Mouse (Mus musculus): Measurements from ENCODE around the gene Plpp1. TPM values are rescaled to one million over a fixed set of nuclear protein-coding genes. Genes with fewer than 3 reads are reported as not detected.

Gene Plpp1
- polyA plus RNA-seq, 1 experiment from 2014 or later = 65.1 TPM

DNA sequence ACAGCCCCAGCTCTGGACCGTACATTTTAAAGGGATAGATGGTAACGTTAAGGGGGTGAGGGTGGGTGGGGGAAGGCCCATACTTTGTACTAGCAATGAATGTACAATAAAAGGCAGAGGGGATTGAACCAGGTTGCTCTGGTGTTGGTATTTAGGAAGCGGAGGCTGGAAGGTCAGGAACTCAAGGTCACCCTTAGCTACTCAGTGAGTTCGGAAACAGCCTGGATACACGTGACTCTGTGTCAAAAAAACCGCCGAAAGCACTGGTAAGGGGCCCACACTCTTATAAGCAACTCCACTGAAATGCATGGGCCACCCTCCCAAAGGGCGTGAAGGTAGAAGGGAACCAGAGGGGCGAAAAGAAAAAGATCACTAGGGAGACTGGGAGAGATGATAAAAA lies 41.2 kb upstream of the Plpp1 start:
- no peak overlapping the region for H3K4me2 ChIP-seq (replicated peaks)
- no peaks in the 10 kb centered on the region for H3K27me3 ChIP-seq (ENCODE audit: control insufficient read depth, insufficient read depth, low read length)
- peaks cover 10% of the 10 kb centered on the region; the same call in 1 of the 2 replicates for H3K4me1 ChIP-seq (replicated peaks; ENCODE audit: control insufficient read depth, insufficient read depth, low read length)
- H3K4me3 ChIP-seq (replicated peaks; ENCODE audit: low read length) = no peak overlapping the region
- no peaks in the 10 kb centered on the region for H3K9me3 ChIP-seq (ENCODE audit: control insufficient read depth, low read length)
- H3K9ac ChIP-seq = no peak overlapping the region
- ATAC-seq (ENCODE audit: low FRiP score) (no peak), DNase-seq (ENCODE audit: low spot score) (no peak)
- 87% methylated on average over 9 of the region's 9 CpGs for WGBS
- H3K27ac ChIP-seq = no peak overlapping the region
- H3K36me3 ChIP-seq (replicated peaks; ENCODE audit: control insufficient read depth, insufficient read depth) = no peaks in the 10 kb centered on the region

DNA sequence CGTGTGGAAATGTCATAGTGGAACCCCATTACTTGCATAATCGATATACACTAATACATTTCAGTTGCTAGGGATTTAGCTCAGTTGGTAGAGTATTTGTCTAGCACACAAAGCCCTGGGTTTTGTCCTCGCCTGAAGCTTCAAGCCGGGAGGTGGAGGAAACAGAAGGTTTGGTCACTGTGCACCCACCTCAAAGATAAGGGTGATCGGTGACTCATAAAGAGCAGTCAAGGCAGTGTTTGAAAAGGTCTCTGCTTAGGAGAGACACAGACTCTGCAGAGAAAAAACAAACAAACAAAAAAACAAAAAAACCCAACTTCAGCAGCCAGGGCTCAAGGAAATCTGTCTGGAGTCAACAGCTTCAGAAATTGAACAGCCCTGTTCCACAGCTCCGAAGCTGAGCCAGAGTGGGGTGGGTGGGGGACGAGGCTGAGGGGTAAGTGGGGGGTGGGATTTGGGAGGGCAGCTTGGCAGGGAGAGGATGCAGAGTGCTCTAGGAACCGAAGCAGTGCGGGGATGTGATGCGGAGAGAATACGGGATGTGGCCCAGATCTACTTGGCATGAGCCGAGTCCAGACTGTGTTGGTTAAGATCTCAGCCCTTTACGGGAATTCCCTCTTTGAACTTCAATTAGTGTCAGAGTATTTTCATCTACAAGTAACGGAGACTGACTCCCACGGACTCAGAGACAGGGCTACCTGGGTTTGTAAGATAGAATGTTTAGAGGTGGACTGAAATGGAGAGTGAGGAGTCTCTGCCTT lies 40.6 kb upstream of the Plpp1 start:
- 69% methylated on average over 15 of the region's 15 CpGs for WGBS
- Histone ChIP-seq H3K27me3 (ENCODE audit: control insufficient read depth, insufficient read depth, low read length) (no peaks in the 10 kb centered on the region), H3K4me1 (replicated peaks; ENCODE audit: control insufficient read depth, insufficient read depth, low read length) (peaks cover 9% of the 10 kb centered on the region; the same call in 1 of the 2 replicates), H3K9ac (no peak overlapping the region), H3K4me2 (replicated peaks) (no peak overlapping the region), H3K36me3 (replicated peaks; ENCODE audit: control insufficient read depth, insufficient read depth) (no peaks in the 10 kb centered on the region), H3K9me3 (ENCODE audit: control insufficient read depth, low read length) (no peaks in the 10 kb centered on the region), H3K4me3 (replicated peaks; ENCODE audit: low read length) (no peak overlapping the region), H3K27ac (no peak overlapping the region)
- ATAC-seq (ENCODE audit: low FRiP score) (no peak), DNase-seq (ENCODE audit: low spot score) (no peak)

DNA sequence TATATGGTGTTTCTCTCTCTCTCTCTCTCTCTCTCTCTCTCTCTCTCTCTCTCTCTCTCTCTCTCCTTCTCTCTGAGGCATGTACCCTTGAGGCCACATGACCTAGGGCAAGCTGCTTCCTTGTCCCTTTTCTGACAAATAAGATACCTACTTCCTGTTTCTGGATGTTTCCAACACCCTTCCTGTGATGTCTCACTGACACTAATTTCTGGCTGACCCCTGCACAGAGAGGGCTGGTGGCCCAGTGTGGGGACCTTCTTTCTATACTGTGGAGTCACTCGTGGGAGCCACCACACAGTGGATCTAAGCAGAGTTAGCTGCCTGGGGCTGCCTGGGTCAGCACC lies 40.1 kb upstream of the Plpp1 start:
- no peak overlapping the region for H3K4me3 ChIP-seq (replicated peaks; ENCODE audit: low read length)
- no peak overlapping the region for H3K27ac ChIP-seq
- H3K27me3 ChIP-seq (ENCODE audit: control insufficient read depth, insufficient read depth, low read length) = no peaks in the 10 kb centered on the region
- no peak overlapping the region for H3K4me2 ChIP-seq (replicated peaks)
- peaks cover 4% of the 10 kb centered on the region; the same call in 1 of the 2 replicates for H3K4me1 ChIP-seq (replicated peaks; ENCODE audit: control insufficient read depth, insufficient read depth, low read length)
- no peak overlapping the region for H3K9ac ChIP-seq
- no peak for ATAC-seq (ENCODE audit: low FRiP score)
- DNase-seq (ENCODE audit: low spot score) = no peak
- H3K36me3 ChIP-seq (replicated peaks; ENCODE audit: control insufficient read depth, insufficient read depth) = no peaks in the 10 kb centered on the region
- WGBS = 52% methylated on average over 1 of the region's 1 CpGs
- H3K9me3 ChIP-seq (ENCODE audit: control insufficient read depth, low read length) = no peaks in the 10 kb centered on the region

DNA sequence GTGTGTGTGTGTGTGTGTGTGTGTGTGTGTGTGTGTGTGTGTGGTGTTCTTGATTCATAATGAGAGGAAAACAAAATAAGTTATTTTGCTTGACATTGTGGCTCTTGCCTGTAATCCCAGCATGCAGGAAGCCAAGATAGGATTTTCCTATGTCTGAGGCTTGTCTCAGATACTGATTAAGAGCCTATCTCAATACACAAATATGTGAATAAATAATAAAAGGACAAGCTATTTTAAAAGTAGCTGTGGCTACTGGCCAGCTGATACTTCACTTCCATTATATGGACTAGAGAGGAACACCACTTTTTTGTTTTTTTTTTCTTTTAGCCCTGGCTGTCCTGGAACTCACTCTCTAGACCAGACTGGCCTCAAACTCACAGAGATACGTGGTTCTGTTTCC lies 38.8 kb upstream of the Plpp1 start:
- DNase-seq (ENCODE audit: low spot score) = no peak
- Histone ChIP-seq H3K27ac (no peak overlapping the region), H3K36me3 (replicated peaks; ENCODE audit: control insufficient read depth, insufficient read depth) (no peaks in the 10 kb centered on the region), H3K4me1 (replicated peaks; ENCODE audit: control insufficient read depth, insufficient read depth, low read length) (no peaks in the 10 kb centered on the region), H3K4me2 (replicated peaks) (no peak overlapping the region), H3K9ac (no peak overlapping the region), H3K9me3 (ENCODE audit: control insufficient read depth, low read length) (peaks cover 11% of the 10 kb centered on the region), H3K4me3 (replicated peaks; ENCODE audit: low read length) (no peak overlapping the region), H3K27me3 (ENCODE audit: control insufficient read depth, insufficient read depth, low read length) (no peaks in the 10 kb centered on the region)
- ATAC-seq (ENCODE audit: low FRiP score) = no peak
- WGBS = 81% methylated on average over 1 of the region's 1 CpGs

DNA sequence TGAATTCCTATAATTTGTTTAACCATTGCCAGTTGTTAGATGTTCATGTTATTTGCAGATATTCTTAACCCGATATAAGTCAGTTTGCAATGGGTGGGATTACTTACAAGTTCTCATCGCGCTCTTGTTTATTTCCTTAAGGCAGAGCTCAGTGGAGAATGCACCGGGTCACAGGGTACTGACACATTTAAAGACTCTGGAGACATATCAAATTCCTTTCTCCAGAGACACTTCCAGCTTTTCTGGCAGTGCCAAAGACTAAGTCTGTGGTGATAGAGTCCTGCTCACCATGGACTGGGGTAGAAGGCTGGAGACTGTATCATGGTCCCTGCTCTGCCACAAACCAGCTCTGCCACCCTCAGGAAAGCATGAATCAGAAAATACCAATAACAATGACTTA lies 38.0 kb upstream of the Plpp1 start:
- Histone ChIP-seq H3K4me2 (replicated peaks) (no peak overlapping the region), H3K4me1 (replicated peaks; ENCODE audit: control insufficient read depth, insufficient read depth, low read length) (no peaks in the 10 kb centered on the region), H3K36me3 (replicated peaks; ENCODE audit: control insufficient read depth, insufficient read depth) (no peaks in the 10 kb centered on the region), H3K27ac (no peak overlapping the region), H3K4me3 (replicated peaks; ENCODE audit: low read length) (no peak overlapping the region), H3K9ac (no peak overlapping the region), H3K9me3 (ENCODE audit: control insufficient read depth, low read length) (peaks cover 19% of the 10 kb centered on the region), H3K27me3 (ENCODE audit: control insufficient read depth, insufficient read depth, low read length) (no peaks in the 10 kb centered on the region)
- 88% methylated on average over 4 of the region's 4 CpGs for WGBS
- ATAC-seq (ENCODE audit: low FRiP score) (no peak), DNase-seq (ENCODE audit: low spot score) (no peak)

DNA sequence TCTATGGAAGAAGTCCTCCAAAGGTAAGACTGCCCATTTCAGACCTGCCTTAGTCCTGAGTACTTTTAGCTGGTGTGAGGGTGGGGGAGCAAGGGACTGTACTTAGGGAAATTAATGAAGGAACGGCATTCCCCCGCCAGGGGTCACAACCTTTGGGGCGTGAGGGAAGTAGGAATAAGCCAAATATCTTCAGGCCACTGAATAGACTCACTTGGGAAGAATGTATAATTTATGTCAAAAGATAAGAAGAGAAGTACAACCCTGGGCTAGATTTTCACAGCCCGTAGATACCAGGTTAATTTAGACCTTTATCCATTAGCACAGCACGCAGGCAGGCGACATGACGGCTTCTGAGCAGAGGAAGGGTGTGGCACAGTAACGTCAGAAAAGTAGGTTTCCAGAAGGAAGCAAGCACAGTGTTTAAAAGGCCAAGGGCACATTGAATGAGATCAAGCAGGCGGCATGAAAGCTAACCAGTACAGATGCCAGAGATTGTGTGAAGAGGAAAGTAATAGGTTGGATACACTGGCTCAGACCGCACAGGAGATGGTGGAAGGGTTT lies 37.0 kb upstream of the Plpp1 start:
- WGBS = 80% methylated on average over 10 of the region's 10 CpGs
- Histone ChIP-seq H3K4me1 (replicated peaks; ENCODE audit: control insufficient read depth, insufficient read depth, low read length) (no peaks in the 10 kb centered on the region), H3K9me3 (ENCODE audit: control insufficient read depth, low read length) (peaks cover 26% of the 10 kb centered on the region), H3K9ac (no peak overlapping the region), H3K27ac (no peak overlapping the region), H3K36me3 (replicated peaks; ENCODE audit: control insufficient read depth, insufficient read depth) (no peaks in the 10 kb centered on the region), H3K4me2 (replicated peaks) (no peak overlapping the region), H3K27me3 (ENCODE audit: control insufficient read depth, insufficient read depth, low read length) (no peaks in the 10 kb centered on the region), H3K4me3 (replicated peaks; ENCODE audit: low read length) (no peak overlapping the region)
- DNase-seq (ENCODE audit: low spot score) (no peak), ATAC-seq (ENCODE audit: low FRiP score) (no peak)

DNA sequence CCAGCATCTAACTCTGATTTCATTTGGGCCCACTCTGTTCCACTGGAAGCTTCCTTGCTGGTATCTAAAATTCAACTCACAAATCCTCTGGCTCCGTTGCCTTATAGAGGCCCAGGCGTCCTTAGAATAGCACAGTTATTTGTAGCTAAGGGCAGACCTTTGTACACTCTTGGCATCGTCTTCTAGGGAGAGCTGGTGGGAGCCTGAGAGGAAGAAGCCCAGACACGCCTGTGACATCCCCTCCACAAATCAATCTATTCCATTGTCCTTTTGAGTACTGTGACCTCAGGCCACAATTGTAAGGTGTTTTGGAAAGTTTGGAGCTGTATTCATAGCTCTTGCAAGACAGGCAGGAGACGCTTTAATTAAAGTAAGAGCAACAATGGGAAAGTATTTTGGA lies 36.0 kb upstream of the Plpp1 start:
- H3K4me2 ChIP-seq (replicated peaks) = no peak overlapping the region
- ATAC-seq (ENCODE audit: low FRiP score) = no peak
- 67% methylated on average over 5 of the region's 5 CpGs for WGBS
- no peaks in the 10 kb centered on the region for H3K27me3 ChIP-seq (ENCODE audit: control insufficient read depth, insufficient read depth, low read length)
- H3K9ac ChIP-seq = no peak overlapping the region
- no peaks in the 10 kb centered on the region for H3K4me1 ChIP-seq (replicated peaks; ENCODE audit: control insufficient read depth, insufficient read depth, low read length)
- no peak overlapping the region for H3K27ac ChIP-seq
- no peaks in the 10 kb centered on the region for H3K36me3 ChIP-seq (replicated peaks; ENCODE audit: control insufficient read depth, insufficient read depth)
- no peak overlapping the region for H3K4me3 ChIP-seq (replicated peaks; ENCODE audit: low read length)
- no peak for DNase-seq (ENCODE audit: low spot score)
- H3K9me3 ChIP-seq (ENCODE audit: control insufficient read depth, low read length) = peaks cover 26% of the 10 kb centered on the region

DNA sequence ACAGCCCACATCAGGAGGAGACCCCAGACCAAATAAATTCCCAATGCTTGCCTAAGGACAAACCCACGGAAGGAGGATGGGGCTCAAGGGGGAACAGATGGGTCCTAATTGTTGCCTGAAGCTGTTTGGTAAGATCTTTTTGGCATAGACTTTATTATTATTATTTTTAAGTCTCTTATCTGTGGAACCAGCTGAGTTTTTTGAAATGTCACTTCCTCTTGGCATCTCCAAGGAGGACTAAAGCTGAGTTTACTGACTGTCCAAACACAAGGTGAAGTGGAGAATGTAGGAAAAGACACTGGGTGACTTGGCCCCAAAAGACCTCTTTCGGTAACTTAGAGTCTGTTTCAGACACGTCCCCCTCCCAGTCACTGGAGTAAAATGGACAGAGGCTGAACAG lies 34.9 kb upstream of the Plpp1 start:
- ATAC-seq (ENCODE audit: low FRiP score) = no peak
- no peaks in the 10 kb centered on the region for H3K4me1 ChIP-seq (replicated peaks; ENCODE audit: control insufficient read depth, insufficient read depth, low read length)

DNA sequence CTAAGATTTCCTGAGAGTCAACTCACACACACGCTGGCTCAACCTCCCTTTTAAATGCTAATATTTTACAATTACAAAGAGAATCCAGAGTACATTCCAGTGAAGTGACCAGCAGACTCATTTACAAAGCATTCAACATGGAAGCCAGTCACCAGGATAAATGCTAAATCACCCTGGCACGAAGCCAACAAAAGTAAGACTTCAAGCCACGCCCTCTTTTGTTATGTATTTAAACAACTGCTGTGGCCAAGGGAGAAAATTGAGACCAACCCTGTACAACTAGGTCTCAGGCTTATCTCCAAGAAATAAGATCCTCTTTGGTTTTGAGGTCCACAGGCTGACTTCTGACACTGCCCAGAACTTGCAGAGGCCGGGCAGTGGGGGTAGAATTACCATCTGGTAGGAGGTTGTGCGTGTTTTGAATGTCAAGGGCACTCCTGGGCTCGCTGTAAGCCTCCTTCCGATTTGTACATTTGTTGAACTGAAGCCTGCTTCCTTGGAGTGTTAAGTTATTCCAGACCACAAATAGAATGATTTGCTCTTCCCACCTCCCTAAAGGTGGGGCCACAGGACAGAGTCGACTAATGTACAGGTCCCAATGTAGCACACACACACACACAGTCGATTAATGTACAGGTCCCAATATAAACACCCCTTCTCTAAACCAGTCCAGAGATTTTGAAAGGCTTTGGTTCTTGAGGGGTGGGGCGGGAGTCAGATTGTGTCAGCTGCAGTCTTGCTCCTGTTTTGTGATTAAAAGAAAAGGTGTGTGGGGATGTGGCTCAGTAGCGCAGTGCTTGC lies 29.9 kb upstream of the Plpp1 start:
- no peaks in the 10 kb centered on the region for H3K27me3 ChIP-seq (ENCODE audit: control insufficient read depth, insufficient read depth, low read length)
- no peaks in the 10 kb centered on the region for H3K36me3 ChIP-seq (replicated peaks; ENCODE audit: control insufficient read depth, insufficient read depth)
- H3K9me3 ChIP-seq (ENCODE audit: control insufficient read depth, low read length) = peaks cover 25% of the 10 kb centered on the region
- no peak overlapping the region for H3K4me2 ChIP-seq (replicated peaks)
- no peak overlapping the region for H3K27ac ChIP-seq
- H3K4me1 ChIP-seq (replicated peaks; ENCODE audit: control insufficient read depth, insufficient read depth, low read length) = 0 out of 2 replicates have a peak, but pooled peaks cover 9% of the 10 kb centered on the region
- H3K4me3 ChIP-seq (replicated peaks; ENCODE audit: low read length) = no peak overlapping the region
- WGBS = 26% methylated on average over 11 of the region's 11 CpGs
- ATAC-seq (ENCODE audit: low FRiP score) (peak; percentile 77; the same call in 1 of the 2 replicates), DNase-seq (ENCODE audit: low spot score) (peak; percentile 44)
- H3K9ac ChIP-seq = no peak overlapping the region

More for the DNA sequence above, 34.9 kb upstream of the Plpp1 start:
- WGBS = 93% methylated on average over 3 of the region's 3 CpGs
- Histone ChIP-seq H3K9me3 (ENCODE audit: control insufficient read depth, low read length) (peaks cover 26% of the 10 kb centered on the region), H3K27ac (no peak overlapping the region), H3K4me2 (replicated peaks) (no peak overlapping the region), H3K27me3 (ENCODE audit: control insufficient read depth, insufficient read depth, low read length) (no peaks in the 10 kb centered on the region), H3K9ac (no peak overlapping the region), H3K4me3 (replicated peaks; ENCODE audit: low read length) (no peak overlapping the region), H3K36me3 (replicated peaks; ENCODE audit: control insufficient read depth, insufficient read depth) (no peaks in the 10 kb centered on the region)
- no peak for DNase-seq (ENCODE audit: low spot score)
